Mouse (Mus musculus): ENCODE data around the gene Krt36. TPM values are rescaled to one million over a fixed set of nuclear protein-coding genes. Genes with fewer than 3 reads are reported as not detected.

Krt36 gene
- polyA plus RNA-seq, 1 experiment from 2014 or later: not detected

DNA sequence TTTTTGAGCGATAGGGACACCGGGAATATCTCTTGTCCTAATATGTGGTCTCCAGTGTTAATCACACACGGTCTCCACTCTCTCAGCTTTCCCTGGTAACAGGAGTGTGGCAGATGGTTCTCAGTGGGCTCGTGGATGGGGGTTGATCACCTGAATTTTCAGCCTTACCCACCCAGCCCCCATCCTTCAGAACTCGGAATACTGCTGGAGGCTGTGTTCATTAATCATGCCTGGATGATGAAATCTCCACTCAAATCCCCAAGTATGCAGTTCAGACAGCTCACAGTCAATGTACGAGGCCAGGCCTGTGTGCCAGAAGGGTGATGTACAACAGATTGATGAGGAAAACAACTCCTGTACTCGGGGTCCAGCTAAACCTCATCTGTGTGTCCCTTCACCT is 19.5 kb upstream of the Krt36 start:
- H3K4me1 ChIP-seq (replicated peaks): no peaks in the 10 kb centered on the region
- no peak overlapping the region for H3K4me2 ChIP-seq (replicated peaks)
- no peaks in the 10 kb centered on the region for H3K9me3 ChIP-seq
- H3K4me3 ChIP-seq (replicated peaks): no peak overlapping the region
- ATAC-seq: no peak
- no peak overlapping the region for H3K9ac ChIP-seq
- no peaks in the 10 kb centered on the region for H3K36me3 ChIP-seq
- H3K27me3 ChIP-seq (replicated peaks): no peaks in the 10 kb centered on the region
- H3K27ac ChIP-seq: no peak overlapping the region
- 69% methylated on average over 7 of the region's 7 CpGs for WGBS

DNA sequence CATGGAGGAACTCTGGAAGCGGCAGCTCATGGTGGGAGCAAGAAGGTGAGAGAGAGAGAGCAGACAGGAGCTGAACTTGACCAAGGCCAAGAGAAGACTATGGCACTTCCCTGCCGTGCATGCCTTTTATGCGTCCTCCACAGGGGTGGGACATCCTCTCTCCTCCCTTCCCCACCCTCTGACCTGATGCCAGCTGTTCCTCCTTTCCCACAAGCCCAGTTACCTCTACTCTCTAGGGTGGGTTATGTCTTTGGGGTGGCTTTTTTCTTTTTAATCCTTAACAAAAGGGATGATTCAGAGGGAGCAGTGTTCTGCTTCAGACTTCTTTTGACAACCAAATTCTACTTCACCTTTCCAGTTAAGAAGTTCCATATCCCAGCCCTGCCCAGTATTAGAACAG is 16.0 kb upstream of the Krt36 start, which contains the start of gene Krt13:
Gene Krt13, minus strand, starts transcription at position 101 of the 400 bp plus-strand sequence.
- no peaks in the 10 kb centered on the region for H3K4me1 ChIP-seq (replicated peaks)
- no peak within 1 kb of the TSS for H3K27ac ChIP-seq
- H3K4me3 ChIP-seq (replicated peaks): no peak within 1 kb of the TSS
- no peak for ATAC-seq
- H3K9ac ChIP-seq: no peak within 1 kb of the TSS
- 73% methylated on average over 3 of the region's 3 CpGs for WGBS
- no peaks in the 10 kb centered on the region for H3K27me3 ChIP-seq (replicated peaks)
- no peaks in the 10 kb centered on the region for H3K9me3 ChIP-seq
- H3K4me2 ChIP-seq (replicated peaks): no peak within 1 kb of the TSS
- H3K36me3 ChIP-seq: no peaks in the 10 kb centered on the region

DNA sequence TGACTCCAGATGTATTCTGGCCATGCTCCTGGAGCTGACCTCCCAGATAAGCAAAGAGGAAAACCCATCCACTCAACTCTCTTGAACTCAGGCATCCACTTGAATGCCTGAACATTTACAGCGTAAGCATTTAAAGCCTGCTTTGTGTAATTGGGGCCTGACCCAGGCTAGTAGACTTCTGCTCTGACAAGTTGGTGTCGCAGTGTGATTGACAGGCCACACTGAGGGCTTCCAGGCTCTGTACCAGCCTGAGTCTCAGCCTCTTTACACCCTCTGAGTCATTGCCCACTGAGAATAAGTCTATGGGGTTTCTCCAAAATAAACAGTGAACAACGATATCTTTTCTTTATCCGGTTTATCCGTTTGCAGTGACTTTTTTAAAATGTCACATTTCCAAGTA is 14.9 kb upstream of the Krt36 start:
- no peaks in the 10 kb centered on the region for H3K4me1 ChIP-seq (replicated peaks)
- no peak overlapping the region for H3K4me2 ChIP-seq (replicated peaks)
- no peaks in the 10 kb centered on the region for H3K9me3 ChIP-seq
- ATAC-seq: no peak
- H3K4me3 ChIP-seq (replicated peaks): no peak overlapping the region
- WGBS: 70% methylated on average over 5 of the region's 5 CpGs
- H3K9ac ChIP-seq: no peak overlapping the region
- H3K36me3 ChIP-seq: no peaks in the 10 kb centered on the region
- no peak overlapping the region for H3K27ac ChIP-seq
- H3K27me3 ChIP-seq (replicated peaks): no peaks in the 10 kb centered on the region

DNA sequence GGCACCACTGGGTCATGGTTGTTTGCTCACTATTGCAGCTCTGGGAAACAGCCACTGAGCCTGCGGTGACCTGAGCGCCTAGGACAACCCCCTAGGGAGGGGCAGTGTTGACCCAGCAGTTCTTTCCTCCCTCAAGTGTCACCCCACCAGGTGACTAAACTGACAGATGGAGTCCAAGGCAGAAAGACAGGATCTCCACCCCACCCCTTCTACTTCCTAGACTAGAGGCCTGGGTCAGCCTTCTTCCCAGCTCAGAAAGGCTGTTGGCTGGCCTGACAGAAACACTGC is 8.3 kb upstream of the Krt36 start:
- WGBS: 51% methylated on average over 2 of the region's 2 CpGs
- H3K4me1 ChIP-seq (replicated peaks): no peaks in the 10 kb centered on the region
- no peak overlapping the region for H3K4me3 ChIP-seq (replicated peaks)
- H3K27me3 ChIP-seq (replicated peaks): no peaks in the 10 kb centered on the region
- ATAC-seq: peak; percentile 85
- peak overlapping the region; percentile 27; the same call in 1 of the 2 replicates for H3K27ac ChIP-seq
- H3K36me3 ChIP-seq: no peaks in the 10 kb centered on the region
- H3K9me3 ChIP-seq: no peaks in the 10 kb centered on the region
- H3K9ac ChIP-seq: no peak overlapping the region
- no peak overlapping the region for H3K4me2 ChIP-seq (replicated peaks)

DNA sequence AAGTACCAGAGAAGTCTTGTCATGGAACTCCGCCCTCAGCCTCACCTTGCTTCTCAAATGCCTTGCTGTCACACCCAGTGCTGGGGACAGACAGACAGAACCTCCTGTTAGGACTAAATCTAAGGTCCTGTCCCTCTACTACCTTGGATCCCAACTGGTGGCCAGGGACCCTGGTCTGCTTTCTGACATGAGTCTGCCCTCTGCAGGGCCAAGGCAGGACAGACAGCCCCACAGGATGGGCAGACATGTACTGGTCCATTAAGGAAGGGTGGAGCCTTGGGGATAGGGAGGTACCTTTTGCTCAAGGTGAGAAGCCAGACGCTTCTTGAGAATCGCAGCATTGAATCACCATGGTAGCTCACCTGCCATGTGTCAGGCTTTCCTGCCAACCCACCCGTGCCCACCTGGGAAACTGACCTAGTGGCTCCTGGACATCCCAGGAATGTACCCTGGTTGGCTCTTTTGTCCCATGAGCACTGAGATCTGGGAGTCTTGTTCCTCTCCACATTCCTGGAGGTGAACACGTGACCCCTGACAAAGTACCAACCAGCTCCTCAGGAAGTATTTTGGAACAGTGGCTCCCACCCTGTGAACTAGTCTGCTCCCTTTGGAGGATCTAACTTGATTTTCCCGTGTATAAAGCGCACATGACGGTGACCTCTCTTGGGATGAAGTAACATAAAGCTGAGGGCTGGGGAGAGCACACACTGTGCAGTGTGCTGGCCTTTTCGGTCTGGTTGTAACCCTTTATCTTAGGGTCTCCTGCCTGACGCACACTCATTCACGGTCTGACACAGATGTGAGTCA is 7.7 kb upstream of the Krt36 start:
- Histone ChIP-seq H3K9me3 (no peaks in the 10 kb centered on the region), H3K4me1 (replicated peaks) (no peaks in the 10 kb centered on the region), H3K27me3 (replicated peaks) (no peaks in the 10 kb centered on the region), H3K9ac (no peak overlapping the region), H3K4me2 (replicated peaks) (no peak overlapping the region), H3K27ac (no peak overlapping the region), H3K36me3 (no peaks in the 10 kb centered on the region), H3K4me3 (replicated peaks) (no peak overlapping the region)
- WGBS: 78% methylated on average over 11 of the region's 11 CpGs
- peak; percentile 25; the same call in 1 of the 2 replicates for ATAC-seq

DNA sequence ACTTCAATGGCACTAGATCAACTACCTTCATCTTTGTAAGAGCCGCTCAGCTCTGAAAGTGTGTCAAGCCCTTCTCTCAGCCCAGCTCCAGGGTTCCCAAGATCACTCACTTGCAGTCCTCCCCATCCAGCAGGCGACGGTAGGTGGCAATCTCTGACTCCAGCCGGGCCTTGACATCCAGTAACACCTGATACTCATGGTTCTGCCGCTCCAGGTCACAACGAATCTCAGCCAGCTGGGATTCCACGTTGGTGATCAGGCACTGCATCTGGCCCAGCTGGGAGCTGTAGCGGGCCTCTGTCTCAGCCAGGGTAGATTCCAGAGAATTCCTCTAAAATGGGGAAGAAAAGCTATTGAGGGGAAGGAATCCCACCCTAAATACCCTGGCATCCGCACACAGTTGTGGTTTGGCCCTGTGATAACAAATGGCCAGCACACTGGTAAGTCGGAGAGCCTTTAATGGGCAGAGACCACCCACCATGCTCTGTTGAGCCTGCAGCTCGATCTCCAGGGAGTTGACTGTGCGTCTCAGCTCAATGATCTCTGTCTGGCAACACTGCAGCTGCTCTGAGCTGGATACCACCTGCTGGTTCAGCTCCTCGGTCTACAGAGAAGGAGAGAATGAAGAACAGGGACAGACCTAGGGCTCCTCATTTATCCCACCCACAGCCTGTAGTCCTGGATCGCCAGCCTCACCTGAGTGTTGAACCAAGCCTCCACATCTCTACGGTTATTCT is 2.6 kb downstream of the Krt36 start:
- no peaks in the 10 kb centered on the region for H3K36me3 ChIP-seq
- H3K27ac ChIP-seq: no peak overlapping the region
- no peak overlapping the region for H3K4me3 ChIP-seq (replicated peaks)
- H3K4me1 ChIP-seq (replicated peaks): peaks cover 11% of the 10 kb centered on the region
- H3K9me3 ChIP-seq: no peaks in the 10 kb centered on the region
- WGBS: 63% methylated on average over 15 of the region's 15 CpGs
- ATAC-seq: no peak
- H3K4me2 ChIP-seq (replicated peaks): no peak overlapping the region
- no peak overlapping the region for H3K9ac ChIP-seq
- H3K27me3 ChIP-seq (replicated peaks): no peaks in the 10 kb centered on the region

DNA sequence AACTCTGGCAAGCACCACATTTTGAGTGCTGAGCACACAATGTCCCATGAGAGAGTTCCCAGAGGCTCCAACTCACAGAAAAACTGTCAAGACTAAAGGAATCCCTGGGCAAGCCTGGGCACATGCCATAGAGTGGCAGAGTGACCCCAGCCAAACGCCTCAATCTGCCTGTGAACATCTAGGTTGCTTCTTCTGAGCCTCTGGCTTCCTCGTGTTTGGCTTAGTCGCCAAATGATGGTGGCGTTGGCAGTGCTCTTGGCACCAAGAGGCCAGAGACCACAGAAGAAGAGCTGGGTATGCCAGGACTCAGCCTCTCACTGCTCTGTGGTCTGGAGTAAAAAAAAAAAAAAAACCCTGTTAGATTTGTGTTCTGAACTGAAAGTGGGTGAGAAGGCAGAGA is 5.0 kb downstream of the Krt36 start:
- no peak for ATAC-seq
- no peak overlapping the region for H3K9ac ChIP-seq
- peaks cover 9% of the 10 kb centered on the region for H3K4me1 ChIP-seq (replicated peaks)
- H3K27me3 ChIP-seq (replicated peaks): no peaks in the 10 kb centered on the region
- no peak overlapping the region for H3K4me3 ChIP-seq (replicated peaks)
- H3K9me3 ChIP-seq: no peaks in the 10 kb centered on the region
- WGBS: 90% methylated on average over 4 of the region's 4 CpGs
- H3K27ac ChIP-seq: no peak overlapping the region
- no peaks in the 10 kb centered on the region for H3K36me3 ChIP-seq
- H3K4me2 ChIP-seq (replicated peaks): no peak overlapping the region

DNA sequence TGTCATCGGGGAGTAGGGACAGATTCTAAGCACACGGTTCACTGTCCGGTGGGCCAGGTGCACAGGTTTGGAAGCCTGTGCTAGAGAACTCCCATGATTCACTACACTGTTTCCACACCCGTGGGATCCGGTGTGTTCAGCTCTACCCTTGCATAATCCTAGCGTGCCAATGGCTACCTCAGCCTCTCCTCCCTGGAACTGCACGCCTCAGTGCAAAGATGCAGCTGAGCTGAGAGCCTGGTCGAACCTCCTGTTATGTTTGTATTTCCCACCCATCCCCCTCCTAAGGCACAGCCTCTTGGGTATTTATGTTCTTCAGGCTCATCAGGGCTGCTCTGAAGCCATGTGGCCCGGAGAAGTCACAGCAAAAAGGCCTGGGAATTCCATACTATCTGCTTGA is 7.6 kb downstream of the Krt36 start:
- Histone ChIP-seq H3K9ac (no peak overlapping the region), H3K36me3 (no peaks in the 10 kb centered on the region), H3K27ac (no peak overlapping the region), H3K9me3 (no peaks in the 10 kb centered on the region), H3K4me2 (replicated peaks) (no peak overlapping the region), H3K4me3 (replicated peaks) (no peak overlapping the region), H3K27me3 (replicated peaks) (no peaks in the 10 kb centered on the region), H3K4me1 (replicated peaks) (0 out of 2 replicates have a peak, but pooled peaks cover under 1% of the 10 kb centered on the region)
- WGBS: 60% methylated on average over 9 of the region's 9 CpGs
- ATAC-seq: no peak

DNA sequence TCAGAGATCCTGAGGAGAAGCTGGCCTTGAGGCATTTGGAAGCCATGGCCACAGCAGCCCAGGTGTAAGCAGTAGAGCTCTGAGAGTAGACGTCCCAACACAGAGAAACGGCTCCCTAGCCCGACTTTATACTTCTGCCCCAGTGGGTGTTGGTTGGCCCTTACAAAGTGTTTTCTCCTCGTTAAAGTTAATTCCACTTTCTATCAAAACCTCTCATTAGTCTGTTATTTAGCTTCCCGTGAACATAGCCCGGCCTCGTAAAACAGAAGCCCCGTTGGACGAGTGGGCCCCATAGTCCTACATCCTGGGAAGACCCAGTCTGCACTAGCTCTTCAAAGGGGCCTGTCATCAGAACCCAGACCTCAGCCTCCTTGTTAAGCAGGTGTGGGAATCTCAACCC is 9.3 kb downstream of the Krt36 start, which contains the start of gene Krt35:
Gene Krt35, minus strand, starts transcription at position 101 of the 400 bp plus-strand sequence.
- 82% methylated on average over 9 of the region's 9 CpGs for whole genome bisulfite sequencing
- ATAC-seq: no peak
- Histone ChIP-seq H3K27ac (no peak within 1 kb of the TSS), H3K27me3 (replicated peaks) (no peaks in the 10 kb centered on the region), H3K4me1 (replicated peaks) (no peaks in the 10 kb centered on the region), H3K9ac (no peak within 1 kb of the TSS), H3K9me3 (no peaks in the 10 kb centered on the region), H3K4me3 (replicated peaks) (no peak within 1 kb of the TSS), H3K4me2 (replicated peaks) (no peak within 1 kb of the TSS), H3K36me3 (no peaks in the 10 kb centered on the region)

DNA sequence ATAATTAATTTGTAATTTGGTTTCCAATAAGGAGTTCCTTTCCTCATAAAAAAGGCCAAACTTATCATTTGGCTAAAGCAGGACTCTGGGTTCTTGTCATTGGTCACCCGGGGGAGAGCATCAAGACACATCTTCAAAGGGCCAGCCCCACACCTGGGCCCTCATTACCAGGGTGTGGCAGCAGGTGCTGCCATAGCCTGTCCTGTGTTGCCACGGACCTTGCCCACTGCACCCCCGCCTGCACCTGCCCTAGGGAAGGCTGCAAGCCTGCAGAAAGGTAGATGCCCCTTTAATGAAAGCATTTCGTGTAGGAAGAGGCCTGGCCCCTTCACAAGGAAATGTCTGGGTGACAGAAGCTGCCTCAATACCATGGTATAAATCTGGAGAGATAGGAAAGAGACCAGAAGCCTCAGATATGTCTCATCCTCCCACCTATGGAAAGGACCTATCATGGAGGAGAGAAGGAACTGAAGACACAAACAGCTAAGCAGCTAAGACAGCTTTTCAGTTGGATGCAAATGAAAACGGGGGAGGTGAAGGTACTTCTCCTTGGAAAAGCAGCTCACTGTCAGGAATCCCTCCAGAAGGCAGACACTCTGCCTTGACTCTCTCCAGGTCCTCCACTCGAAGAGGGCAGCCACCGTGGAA is 16.9 kb downstream of the Krt36 start:
- no peak overlapping the region for H3K27ac ChIP-seq
- peak; percentile 78 for ATAC-seq
- 55% methylated on average over 7 of the region's 7 CpGs for WGBS
- H3K9ac ChIP-seq: no peak overlapping the region
- no peak overlapping the region for H3K4me2 ChIP-seq (replicated peaks)
- H3K9me3 ChIP-seq: no peaks in the 10 kb centered on the region
- no peak overlapping the region for H3K4me3 ChIP-seq (replicated peaks)
- H3K27me3 ChIP-seq (replicated peaks): no peaks in the 10 kb centered on the region
- H3K36me3 ChIP-seq: no peaks in the 10 kb centered on the region
- H3K4me1 ChIP-seq (replicated peaks): no peaks in the 10 kb centered on the region; the same call in 1 of the 2 replicates

DNA sequence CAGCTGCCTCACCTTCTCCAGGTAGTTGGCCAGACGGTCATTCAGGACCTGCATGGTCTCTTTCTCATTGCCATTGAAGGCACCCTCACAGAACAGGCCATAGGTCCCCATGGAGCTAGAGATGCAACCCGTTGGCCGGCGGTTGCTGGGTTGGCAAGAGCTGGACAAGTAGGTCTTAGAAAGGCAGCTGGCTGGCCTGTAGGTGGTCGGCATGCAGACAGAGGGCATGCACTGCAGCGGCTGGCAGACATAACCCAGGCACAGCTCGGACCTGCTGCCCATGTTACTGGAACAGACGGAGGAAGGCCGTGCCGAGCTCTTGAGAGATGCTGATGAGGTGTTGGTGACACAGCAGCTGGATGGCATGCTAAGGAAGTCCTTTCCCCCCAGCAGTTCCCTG is 17.6 kb downstream of the Krt36 start, which contains the start of gene Krt32:
Gene Krt32, minus strand, starts transcription at position 366 of the 400 bp plus-strand sequence.
- WGBS: 92% methylated on average over 10 of the region's 10 CpGs
- Histone ChIP-seq H3K9ac (no peak within 1 kb of the TSS), H3K27me3 (replicated peaks) (no peaks in the 10 kb centered on the region), H3K27ac (no peak within 1 kb of the TSS), H3K36me3 (no peaks in the 10 kb centered on the region), H3K4me2 (replicated peaks) (no peak within 1 kb of the TSS), H3K4me3 (replicated peaks) (no peak within 1 kb of the TSS), H3K4me1 (replicated peaks) (no peaks in the 10 kb centered on the region; the same call in 1 of the 2 replicates), H3K9me3 (no peaks in the 10 kb centered on the region)
- no peak for ATAC-seq

DNA sequence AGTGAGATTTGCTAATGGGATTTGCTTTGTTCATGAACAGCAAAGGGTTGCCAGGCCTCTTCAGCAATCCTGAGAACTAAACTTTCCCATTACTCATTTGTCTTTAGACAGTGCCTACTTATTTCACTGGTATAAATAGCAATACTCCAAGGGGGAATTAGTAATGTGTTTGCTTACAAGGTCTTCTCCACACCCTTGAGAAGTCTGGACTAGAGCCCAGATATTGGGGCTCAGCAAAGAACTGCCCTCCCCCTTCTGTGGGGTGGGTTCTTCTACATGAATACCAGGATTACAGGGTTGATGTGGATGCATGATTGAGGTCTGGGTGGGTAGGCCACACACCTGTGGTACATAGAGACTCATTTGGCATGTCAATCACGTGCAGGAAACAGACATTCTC is 31.6 kb downstream of the Krt36 start:
- H3K4me2 ChIP-seq (replicated peaks): no peak overlapping the region
- no peak overlapping the region for H3K27ac ChIP-seq
- H3K36me3 ChIP-seq: no peaks in the 10 kb centered on the region
- H3K4me3 ChIP-seq (replicated peaks): no peak overlapping the region
- H3K9ac ChIP-seq: no peak overlapping the region
- ATAC-seq: no peak
- no peaks in the 10 kb centered on the region for H3K9me3 ChIP-seq
- 78% methylated on average over 1 of the region's 1 CpGs for WGBS
- H3K4me1 ChIP-seq (replicated peaks): no peaks in the 10 kb centered on the region
- H3K27me3 ChIP-seq (replicated peaks): no peaks in the 10 kb centered on the region

All from intestine, embryonic 15.5 days (tissue).